Mouse (Mus musculus): Measurements from ENCODE around the gene Mall.
A peak's percentile ranks its signal among the peaks of the same experiment; 100 is the strongest.

Gene Mall

GRCm38 (mm10) chr2:127729671-127730070 lies at the start of gene Mall:
TSS of gene Mall (minus strand) at chr2:127729932.
- DNase-seq (ENCODE audit: low read depth, low spot score) = peak; percentile 46

DNA sequence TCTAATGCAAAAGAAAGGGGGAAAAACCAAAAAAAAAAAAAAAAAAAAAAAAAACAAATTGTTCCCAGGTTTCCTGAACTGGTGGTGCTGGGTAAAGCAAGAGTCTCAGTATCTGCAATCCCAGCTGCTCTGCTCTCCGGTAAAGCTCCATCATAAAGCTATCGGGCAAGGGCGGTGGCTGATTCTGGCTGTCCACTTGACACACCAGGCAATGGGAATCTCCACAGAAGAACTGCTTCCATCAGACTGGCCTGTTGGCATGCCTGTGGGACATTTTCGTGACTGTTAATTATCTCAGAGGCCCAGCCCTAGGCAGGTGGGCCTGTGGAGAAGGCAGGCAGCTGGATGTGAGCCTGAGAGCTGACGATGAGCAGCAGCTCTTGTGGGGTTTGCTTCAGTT lies 48.7 kb upstream of the Mall start:
- no peak for DNase-seq (ENCODE audit: low read depth, low spot score)

GRCm38 (mm10) chr2:127775013-127775412 lies 45.3 kb upstream of the Mall start:
- no peak for DNase-seq (ENCODE audit: low read depth, low spot score)

- no peak for DNase-seq (ENCODE audit: low read depth, low spot score)
Observed at GRCm38 (mm10) chr2:127774578-127774941, 44.8 kb upstream of the Mall start.

- DNase-seq (ENCODE audit: low read depth, low spot score) = no peak
Observed at GRCm38 (mm10) chr2:127773938-127774577, 44.3 kb upstream of the Mall start.

GRCm38 (mm10) chr2:127761587-127761986 lies 31.9 kb upstream of the Mall start:
- DNase-seq (ENCODE audit: low read depth, low spot score) = no peak

DNA sequence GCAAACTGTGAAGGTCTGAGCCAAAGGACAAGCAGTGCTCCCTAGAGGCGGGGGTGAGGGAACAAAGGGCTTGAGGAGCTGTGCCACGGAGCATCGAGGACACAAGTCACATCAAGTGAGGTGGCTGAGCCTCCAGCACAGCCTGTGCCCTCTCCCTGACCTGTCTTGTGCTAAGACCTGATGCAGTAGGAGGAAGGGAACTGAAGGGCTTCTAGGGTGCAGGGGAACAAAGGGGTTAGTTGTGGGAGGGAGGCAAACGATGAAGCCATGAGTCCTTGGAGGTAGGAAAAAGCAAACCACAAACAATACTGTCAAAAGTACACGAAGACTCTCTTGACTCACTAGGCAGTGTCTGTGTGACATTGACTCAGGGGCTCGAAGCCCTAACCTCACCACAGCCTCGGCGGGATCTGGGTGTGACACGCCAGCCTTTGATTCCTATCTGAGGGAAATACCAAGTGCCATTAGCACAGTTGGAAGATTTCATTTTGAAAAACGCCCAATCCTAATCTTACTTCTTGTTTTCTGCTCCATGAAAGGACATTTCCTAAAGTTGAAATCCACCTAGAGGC lies 30.8 kb upstream of the Mall start:
- DNase-seq (ENCODE audit: low read depth, low spot score) = no peak

DNA sequence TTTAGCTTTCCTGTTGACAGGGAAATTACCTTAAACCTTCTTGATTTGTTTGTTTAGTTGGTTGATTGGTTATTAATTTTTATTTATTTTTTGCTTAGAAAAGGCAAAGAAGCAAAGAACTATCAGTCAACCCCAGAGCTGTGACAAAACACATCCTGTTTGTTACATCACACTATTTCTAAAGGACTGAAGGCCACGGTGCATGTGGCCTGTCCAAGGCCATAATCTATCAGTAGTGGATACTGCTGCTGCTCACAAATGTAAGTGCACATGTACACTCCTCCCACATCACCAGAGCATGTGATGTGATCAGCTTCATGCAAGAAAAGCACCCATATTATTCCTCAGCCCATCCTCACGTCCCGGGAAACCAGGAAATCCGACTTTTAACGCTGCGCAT lies 30.3 kb upstream of the Mall start:
- DNase-seq (ENCODE audit: low read depth, low spot score) = no peak

DNA sequence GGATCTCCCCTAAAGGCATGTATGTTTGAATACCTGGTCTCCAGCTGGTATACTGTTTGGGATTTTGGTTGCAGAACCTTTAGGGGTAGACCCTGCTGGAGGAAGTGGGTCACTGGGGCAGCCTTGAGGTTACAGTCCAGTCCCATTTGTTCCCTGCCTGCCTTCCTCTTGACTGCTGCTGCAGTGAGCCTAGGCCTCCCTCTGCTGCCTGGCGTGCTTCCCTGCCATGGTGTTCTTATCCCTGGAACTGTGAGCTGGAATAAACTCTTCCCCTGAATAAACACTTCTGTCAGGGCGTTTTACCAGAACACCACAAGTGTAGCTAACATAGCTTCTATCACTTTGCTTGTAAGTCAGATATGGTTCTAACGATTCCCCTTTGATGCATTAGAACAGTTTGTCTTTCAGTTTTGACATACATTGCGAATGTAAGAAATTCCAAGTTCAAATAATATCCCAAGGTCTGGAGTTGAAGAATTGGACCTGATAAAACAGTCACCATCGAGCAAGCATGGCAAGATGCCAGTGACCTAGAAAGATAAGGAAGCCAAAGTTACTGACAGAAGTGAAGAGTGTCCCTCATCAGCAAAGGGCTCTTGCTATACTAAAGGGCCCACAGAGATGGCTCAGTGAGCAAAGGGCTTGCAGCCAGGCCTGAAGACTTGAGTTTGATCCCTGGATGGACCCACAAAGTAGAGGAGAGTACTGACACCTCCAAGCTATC lies 29.6 kb upstream of the Mall start:
- no peak for DNase-seq (ENCODE audit: low read depth, low spot score)

- no peak for DNase-seq (ENCODE audit: low read depth, low spot score)
Observed at GRCm38 (mm10) chr2:127757171-127757570, 27.4 kb upstream of the Mall start.

DNA sequence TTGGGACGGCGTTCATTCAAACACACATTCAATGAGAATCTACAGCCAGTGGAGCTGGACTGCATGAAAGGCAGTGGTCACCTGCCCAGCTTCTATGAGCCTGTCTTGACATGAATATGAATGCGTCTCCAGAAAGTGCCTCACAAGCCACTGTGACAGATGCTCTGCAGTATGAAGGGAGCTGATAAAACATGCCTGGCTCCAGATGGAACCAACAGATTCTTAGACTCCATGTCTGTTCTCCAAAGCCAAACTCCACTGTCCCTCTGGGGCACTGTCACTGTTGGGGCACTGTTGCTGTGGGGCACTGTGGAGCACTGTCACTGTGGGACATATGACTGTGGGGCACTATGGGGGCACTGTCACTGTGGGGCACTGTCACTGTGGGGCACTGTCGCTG lies 24.4 kb upstream of the Mall start:
- no peak for DNase-seq (ENCODE audit: low read depth, low spot score)

- DNase-seq (ENCODE audit: low read depth, low spot score) = no peak
Observed at GRCm38 (mm10) chr2:127751849-127752610, 22.3 kb upstream of the Mall start.

DNA sequence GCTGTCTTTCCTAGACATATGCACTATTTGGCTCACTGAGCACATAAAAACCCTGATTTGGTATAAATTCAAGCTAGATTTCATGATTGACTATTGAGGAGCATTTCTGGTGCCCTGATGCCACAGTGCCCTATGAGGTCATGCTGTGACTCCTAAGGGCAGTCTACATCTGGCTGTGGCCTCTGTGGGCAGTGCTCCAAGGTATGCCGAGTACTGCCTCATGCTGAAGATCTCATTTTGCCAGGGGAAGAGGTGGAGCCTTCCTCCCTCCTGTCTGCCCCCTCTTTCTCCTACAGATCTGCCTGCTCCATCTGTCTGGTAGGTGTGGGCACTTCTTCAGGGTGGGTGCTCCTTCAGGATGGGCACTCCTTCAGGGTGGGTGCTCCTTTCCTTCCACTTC lies 19.6 kb upstream of the Mall start:
- no peak for DNase-seq (ENCODE audit: low read depth, low spot score)

- DNase-seq (ENCODE audit: low read depth, low spot score) = no peak
Observed at GRCm38 (mm10) chr2:127748316-127748715, 18.6 kb upstream of the Mall start.

GRCm38 (mm10) chr2:127742637-127743036 lies 12.9 kb upstream of the Mall start:
- DNase-seq (ENCODE audit: low read depth, low spot score) = no peak

GRCm38 (mm10) chr2:127740756-127741519 lies 11.2 kb upstream of the Mall start:
- no peak for DNase-seq (ENCODE audit: low read depth, low spot score)

- no peak for DNase-seq (ENCODE audit: low read depth, low spot score)
Observed at GRCm38 (mm10) chr2:127737885-127738284, 8.2 kb upstream of the Mall start.

GRCm38 (mm10) chr2:127736631-127737209 lies 7.0 kb upstream of the Mall start:
- no peak for DNase-seq (ENCODE audit: low read depth, low spot score)

GRCm38 (mm10) chr2:127735512-127736145 lies 5.9 kb upstream of the Mall start:
- DNase-seq (ENCODE audit: low read depth, low spot score) = no peak

DNA sequence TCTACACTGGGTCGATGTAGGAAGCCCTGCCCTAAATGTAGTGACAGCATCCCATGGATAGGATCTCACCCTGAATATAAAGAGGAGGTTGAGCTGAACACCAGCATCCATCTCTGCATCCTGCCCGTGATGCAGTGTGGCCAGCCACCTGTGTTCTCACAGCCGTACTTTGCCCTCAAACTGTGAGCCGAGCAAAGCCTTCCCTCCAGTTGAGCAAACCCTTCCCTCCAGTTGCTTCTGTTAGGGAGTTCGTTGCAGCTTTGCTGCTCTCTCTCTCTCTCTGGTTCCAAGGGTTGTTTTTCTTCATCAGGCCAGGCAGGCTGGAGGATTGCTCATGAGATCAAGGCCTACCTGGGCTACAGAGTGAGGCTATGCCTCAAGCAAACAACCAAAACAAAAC lies 5.2 kb upstream of the Mall start:
- DNase-seq (ENCODE audit: low read depth, low spot score) = no peak
